Mouse (Mus musculus) cerebellum, adult 9-11 months (tissue): Measurements from ENCODE around the gene Gtf2e1.

Experiments used
- DNase-seq: peaks from one replicate; pipeline ENCODE4 v3.0.0; 2022

Gene Gtf2e1

DNA sequence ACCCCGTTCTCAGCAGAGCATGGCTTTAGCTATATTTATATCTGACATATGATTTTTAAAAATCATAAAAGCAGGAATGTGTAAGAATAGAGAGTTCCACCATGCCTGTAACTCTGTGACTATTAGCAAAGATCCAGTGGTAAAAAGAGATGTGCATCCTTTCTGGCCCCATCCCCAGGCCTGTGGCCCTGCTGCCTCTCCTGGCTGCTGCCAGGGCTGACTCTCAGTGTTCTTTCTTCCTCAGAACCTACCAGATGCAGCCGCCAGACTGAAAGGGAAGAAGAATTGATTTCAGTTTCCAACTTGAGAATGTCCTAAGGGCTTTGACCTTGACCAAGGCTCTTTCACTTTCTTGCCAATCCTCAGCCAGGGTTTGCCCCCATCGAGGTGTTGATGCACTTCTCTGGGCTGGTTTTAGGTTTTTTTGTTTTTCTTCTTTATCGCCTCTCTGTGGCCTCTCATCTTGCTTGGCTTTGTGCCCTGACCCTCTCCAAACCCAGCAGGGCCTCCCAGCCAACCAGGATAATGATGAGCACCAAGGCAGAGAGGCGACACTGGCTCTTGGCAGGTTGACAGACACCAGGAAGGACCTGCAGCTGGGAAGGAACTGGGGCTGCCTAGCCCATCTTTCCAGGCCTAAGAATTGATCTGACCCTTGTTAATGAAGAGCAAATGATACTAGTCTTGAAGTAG lies 66.8 kb downstream of the Gtf2e1 start:
- peak; percentile 71 for DNase-seq

DNA sequence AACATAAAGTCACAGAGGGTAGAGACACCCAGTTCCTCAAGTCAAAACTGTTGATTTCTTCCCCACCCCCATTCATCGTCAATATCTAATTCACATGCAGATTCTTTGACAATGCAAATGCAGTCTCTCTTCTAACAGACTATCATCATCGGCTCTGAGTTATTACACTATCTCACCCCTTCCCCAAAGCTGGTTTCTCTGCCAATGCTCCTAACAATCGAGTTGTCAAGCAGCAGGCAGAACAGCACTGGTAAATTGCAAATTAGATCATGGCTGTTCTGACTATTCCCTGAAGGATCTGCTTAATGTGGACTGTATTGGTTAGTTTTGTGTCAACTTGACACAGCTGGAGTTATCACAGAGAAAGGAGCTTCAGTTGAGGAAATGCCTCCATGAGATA lies 70.0 kb downstream of the Gtf2e1 start:
- DNase-seq, result no peak

DNA sequence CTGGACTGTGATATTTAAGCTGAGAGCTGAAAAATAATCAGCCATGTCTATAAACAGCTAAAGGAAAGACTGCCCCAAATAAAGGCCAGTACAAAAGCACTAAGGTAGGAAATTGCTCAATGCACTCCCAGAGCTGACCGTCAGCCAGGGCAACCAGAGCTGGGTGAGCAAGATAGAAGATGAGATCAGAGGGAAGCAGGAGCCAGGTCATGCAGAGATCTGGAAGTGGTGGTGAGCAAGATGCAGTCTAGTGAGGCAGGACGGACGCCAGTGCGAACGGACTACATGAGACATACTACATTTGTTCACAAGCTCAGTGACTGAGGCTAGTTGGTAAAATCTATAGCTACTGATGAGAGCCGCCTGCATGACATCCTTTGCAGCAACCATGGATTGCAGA lies 75.6 kb downstream of the Gtf2e1 start:
- peak; percentile 92 for DNase-seq

DNA sequence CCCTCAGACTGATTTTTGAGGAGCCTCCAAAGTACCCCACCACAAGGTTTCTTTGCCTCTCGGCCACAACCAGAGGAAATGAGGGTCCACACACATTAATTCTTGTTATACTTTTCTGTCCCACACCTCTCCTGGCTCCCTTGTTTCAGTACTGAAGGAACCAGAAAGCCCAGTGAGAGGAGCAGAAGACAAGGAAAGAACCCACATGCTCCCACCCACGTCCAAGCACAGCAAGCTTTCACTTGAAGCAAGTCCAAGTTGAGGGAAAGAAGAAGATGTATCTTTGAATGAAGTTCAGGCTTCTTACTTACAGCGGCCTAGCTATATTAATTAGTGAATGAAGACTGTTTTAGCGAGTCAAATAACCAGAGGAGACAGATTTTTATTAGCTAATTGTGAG lies 76.7 kb downstream of the Gtf2e1 start:
- no peak for DNase-seq

- DNase-seq, result no peak
Observed at GRCm38 (mm10) chr16:37461601-37462000, 78.0 kb downstream of the Gtf2e1 start.
